Mouse (Mus musculus) hindbrain, embryonic 10.5 days (tissue): ENCODE data around the gene Adat2. TPM values are rescaled to one million over a fixed set of nuclear protein-coding genes. Genes with fewer than 3 reads are reported as not detected.

ENCODE experiments used
- DNase-seq: peaks from one replicate; pipeline ENCODE4 v3.0.0-alpha.2; 2017; ENCODE audit warnings: low spot score
- H3K27ac ChIP-seq: fragments of 300-500 bp; sonication (generic); 2 replicates; pipeline ENCODE4 v1.5.1; 2016; ENCODE audit warnings: mild to moderate bottlenecking, moderate library complexity
- H3K27me3 ChIP-seq: fragments of 300-500 bp; sonication (generic); 2 replicates; pipeline ENCODE4 v1.6.1; 2016; ENCODE audit warnings: mild to moderate bottlenecking; ENCODE audit not compliant: poor library complexity, insufficient read depth, severe bottlenecking
- H3K36me3 ChIP-seq: fragments of 300-500 bp; sonication (generic); 2 replicates; pipeline ENCODE4 v1.6.1; 2016; ENCODE audit warnings: mild to moderate bottlenecking, moderate library complexity
- H3K4me1 ChIP-seq: fragments of 300-500 bp; sonication (generic); replicated peaks from 2 replicates; pipeline ENCODE4 v1.6.1; 2016; ENCODE audit warnings: mild to moderate bottlenecking
- H3K4me3 ChIP-seq: fragments of 300-500 bp; sonication (generic); 2 replicates; pipeline ENCODE4 v1.5.1; 2016; ENCODE audit warnings: mild to moderate bottlenecking, moderate library complexity
- H3K9me3 ChIP-seq: fragments of 300-500 bp; sonication (generic); 2 replicates; pipeline ENCODE4 v1.6.1; 2016; ENCODE audit warnings: mild to moderate bottlenecking, moderate library complexity
- WGBS: fragments of 180-500 bp; shearing (Covaris S2); methylation state at CpG from one replicate; pipeline ENCODE4 v1.1.7; 2016; 5-methylcytosine and 5-hydroxymethylcytosine counted together
- polyA plus RNA-seq: library from polyadenylated mRNA; unstranded; fragments of >200 nt; fragmentation: Nextera tagmentation; extraction: Ambion mirVana; gene quantifications from 2 replicates; pipeline ENCODE4 v1.2.1, GENCODE M21; 2016

The Adat2 gene
- 4.2 and 5.3 TPM in 2 replicates for polyA plus RNA-seq

GRCm38 (mm10) chr10:13552646-13553497, at the start of gene Adat2, which contains the start of gene Pex3:
TSS of gene Adat2 (plus strand) at chr10:13552894.
TSS of gene Pex3 (minus strand) at chr10:13553142.
- peak within 1 kb of the TSS; percentile 79 for H3K4me3 ChIP-seq
- peak; percentile 91 for DNase-seq
- 1% methylated on average over 51 of the region's 51 CpGs for WGBS
- peaks cover 4% of the 10 kb centered on the region for H3K36me3 ChIP-seq
- no peaks in the 10 kb centered on the region for H3K27me3 ChIP-seq
- no peaks in the 10 kb centered on the region for H3K9me3 ChIP-seq
- peak within 1 kb of the TSS; percentile 90 for H3K27ac ChIP-seq
- peaks cover 11% of the 10 kb centered on the region; the same call in 1 of the 2 replicates for H3K4me1 ChIP-seq

DNA sequence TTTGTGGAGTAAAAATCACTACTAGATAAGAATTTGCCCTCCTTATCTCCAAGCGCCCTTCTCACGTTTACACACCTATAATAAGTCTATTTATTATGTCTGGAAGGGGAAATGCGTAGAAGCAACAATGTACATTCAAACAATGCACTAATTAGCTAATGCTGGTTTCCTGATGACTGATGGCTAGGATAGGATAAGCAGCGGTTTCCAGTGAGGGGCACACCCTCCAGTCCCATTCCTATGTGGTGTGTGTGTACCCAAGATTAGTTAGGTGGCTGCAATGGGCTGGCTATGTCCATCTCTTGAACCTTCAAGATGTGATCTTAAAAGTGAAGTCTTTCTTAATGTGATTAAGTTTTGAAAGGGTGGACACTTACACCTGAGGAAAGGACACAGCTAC, 30.8 kb upstream of the Adat2 start:
- Histone ChIP-seq H3K27me3 (no peaks in the 10 kb centered on the region), H3K27ac (no peak overlapping the region), H3K36me3 (peaks cover 2% of the 10 kb centered on the region; the same call in 1 of the 2 replicates), H3K4me3 (no peak overlapping the region), H3K4me1 (no peaks in the 10 kb centered on the region), H3K9me3 (no peaks in the 10 kb centered on the region)
- 90% methylated on average over 4 of the region's 4 CpGs for WGBS
- no peak for DNase-seq

GRCm38 (mm10) chr10:13528155-13528554, 24.5 kb upstream of the Adat2 start:
- Histone ChIP-seq H3K36me3 (peaks cover 41% of the 10 kb centered on the region), H3K4me3 (no peak overlapping the region), H3K27ac (no peak overlapping the region), H3K4me1 (no peaks in the 10 kb centered on the region), H3K27me3 (no peaks in the 10 kb centered on the region), H3K9me3 (no peaks in the 10 kb centered on the region)
- WGBS: 86% methylated on average over 4 of the region's 4 CpGs
- DNase-seq: no peak

DNA sequence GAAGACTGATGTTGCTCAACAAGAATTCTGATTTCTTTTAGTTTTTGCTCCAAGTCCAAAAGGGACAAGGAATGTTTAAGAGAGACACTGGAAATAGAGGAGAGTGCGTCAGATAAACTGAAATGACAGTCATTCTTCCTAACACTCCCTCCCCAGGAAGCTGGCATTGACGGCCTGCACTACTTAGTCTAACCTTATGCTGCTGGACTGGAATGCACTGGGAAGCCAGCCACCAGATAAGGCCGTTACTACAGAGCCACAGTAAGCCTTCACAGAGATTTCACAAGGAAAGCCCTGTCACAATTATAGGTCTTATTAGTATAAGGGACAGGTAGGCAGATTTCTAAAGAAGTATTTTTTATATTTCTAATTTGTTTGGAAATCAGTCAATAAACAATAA, 17.9 kb upstream of the Adat2 start:
- DNase-seq: no peak
- Histone ChIP-seq H3K27me3 (no peaks in the 10 kb centered on the region), H3K27ac (no peak overlapping the region), H3K9me3 (no peaks in the 10 kb centered on the region), H3K36me3 (peaks cover 58% of the 10 kb centered on the region), H3K4me1 (no peaks in the 10 kb centered on the region), H3K4me3 (no peak overlapping the region)
- WGBS: 91% methylated on average over 3 of the region's 3 CpGs

- Histone ChIP-seq H3K36me3 (peaks cover 44% of the 10 kb centered on the region), H3K27ac (no peak overlapping the region), H3K27me3 (no peaks in the 10 kb centered on the region), H3K4me3 (no peak overlapping the region), H3K4me1 (no peaks in the 10 kb centered on the region), H3K9me3 (no peaks in the 10 kb centered on the region)
- DNase-seq: no peak
- 96% methylated on average over 7 of the region's 7 CpGs for WGBS
Measured at GRCm38 (mm10) chr10:13536706-13537105, 16.0 kb upstream of the Adat2 start.

DNA sequence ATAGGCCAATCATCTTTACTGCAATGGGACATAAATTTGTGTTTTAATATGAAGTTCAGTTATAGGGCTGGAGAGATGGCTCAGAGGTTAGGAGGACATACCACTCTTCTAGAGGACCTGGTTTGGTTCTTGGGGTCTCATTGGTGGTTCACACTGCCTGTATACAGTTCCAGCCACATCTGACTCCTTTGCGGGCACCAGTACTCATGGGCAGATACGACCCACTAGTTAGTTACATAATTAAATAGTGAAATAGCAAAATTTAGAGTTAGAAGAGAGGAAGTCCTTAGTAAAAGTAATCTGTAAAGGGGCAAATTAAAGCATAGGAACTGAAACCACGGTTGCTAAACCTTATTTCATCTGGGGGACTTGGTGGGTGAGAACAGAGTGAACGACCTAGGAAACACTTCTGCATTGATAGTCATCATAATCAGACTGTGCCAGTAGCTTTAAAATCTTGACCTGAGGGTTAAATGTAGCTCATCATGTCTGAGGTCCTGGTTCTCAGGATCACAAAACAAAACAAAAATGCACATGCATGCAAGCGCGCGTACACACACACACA, 12.8 kb upstream of the Adat2 start:
- Histone ChIP-seq H3K9me3 (no peaks in the 10 kb centered on the region), H3K36me3 (peaks cover 27% of the 10 kb centered on the region), H3K4me3 (no peak overlapping the region), H3K27ac (no peak overlapping the region), H3K4me1 (no peaks in the 10 kb centered on the region), H3K27me3 (no peaks in the 10 kb centered on the region)
- DNase-seq: no peak
- WGBS: 91% methylated on average over 7 of the region's 7 CpGs

GRCm38 (mm10) chr10:13541721-13542120, 11.0 kb upstream of the Adat2 start:
- no peak overlapping the region for H3K4me3 ChIP-seq
- WGBS: 96% methylated on average over 5 of the region's 5 CpGs
- peaks cover 21% of the 10 kb centered on the region for H3K36me3 ChIP-seq
- DNase-seq: no peak
- no peak overlapping the region for H3K27ac ChIP-seq
- no peaks in the 10 kb centered on the region for H3K27me3 ChIP-seq
- no peaks in the 10 kb centered on the region for H3K9me3 ChIP-seq
- H3K4me1 ChIP-seq: no peaks in the 10 kb centered on the region

DNA sequence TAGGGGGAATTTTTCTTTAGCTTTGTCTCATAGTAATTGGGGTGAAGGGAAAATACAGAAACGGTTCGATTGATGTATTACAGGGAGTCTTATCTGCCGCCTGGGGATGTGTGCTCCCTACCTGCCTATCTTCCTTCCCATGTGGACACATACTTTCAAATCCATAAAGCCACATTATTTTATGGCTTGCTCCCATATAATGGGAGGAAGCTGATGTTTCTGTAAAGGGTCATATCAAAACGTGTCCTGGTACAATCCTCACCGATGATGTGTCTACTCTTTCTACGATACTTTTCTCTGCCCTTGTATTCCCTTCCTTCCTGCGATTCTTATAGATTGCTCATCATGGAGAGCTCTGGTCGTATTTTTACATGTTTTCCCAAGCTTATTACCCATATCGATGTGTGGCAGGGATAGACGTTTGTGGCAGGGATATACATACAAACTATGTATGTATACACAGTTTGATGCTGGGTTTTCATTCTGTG, 848 bp downstream of the Adat2 start:
- no peaks in the 10 kb centered on the region for H3K27me3 ChIP-seq
- peak overlapping the region; percentile 79 for H3K4me3 ChIP-seq
- DNase-seq: no peak
- peaks cover 4% of the 10 kb centered on the region for H3K36me3 ChIP-seq
- H3K4me1 ChIP-seq: peaks cover 11% of the 10 kb centered on the region; the same call in 1 of the 2 replicates
- no peaks in the 10 kb centered on the region for H3K9me3 ChIP-seq
- H3K27ac ChIP-seq: peak overlapping the region; percentile 90
- 37% methylated on average over 10 of the region's 10 CpGs for WGBS

GRCm38 (mm10) chr10:13554316-13554715, 1.6 kb downstream of the Adat2 start:
- Histone ChIP-seq H3K27me3 (no peaks in the 10 kb centered on the region), H3K4me1 (peaks cover 11% of the 10 kb centered on the region; the same call in 1 of the 2 replicates), H3K4me3 (no peak overlapping the region), H3K9me3 (no peaks in the 10 kb centered on the region), H3K36me3 (peaks cover 9% of the 10 kb centered on the region), H3K27ac (no peak overlapping the region)
- WGBS: 86% methylated on average over 1 of the region's 1 CpGs
- no peak for DNase-seq

- 92% methylated on average over 13 of the region's 13 CpGs for WGBS
- no peak for DNase-seq
- Histone ChIP-seq H3K4me1 (peaks cover 5% of the 10 kb centered on the region; the same call in 1 of the 2 replicates), H3K4me3 (no peak overlapping the region), H3K36me3 (peaks cover 43% of the 10 kb centered on the region), H3K9me3 (no peaks in the 10 kb centered on the region), H3K27me3 (no peaks in the 10 kb centered on the region), H3K27ac (no peak overlapping the region)
Measured at GRCm38 (mm10) chr10:13560014-13560674, 7.5 kb downstream of the Adat2 start.

DNA sequence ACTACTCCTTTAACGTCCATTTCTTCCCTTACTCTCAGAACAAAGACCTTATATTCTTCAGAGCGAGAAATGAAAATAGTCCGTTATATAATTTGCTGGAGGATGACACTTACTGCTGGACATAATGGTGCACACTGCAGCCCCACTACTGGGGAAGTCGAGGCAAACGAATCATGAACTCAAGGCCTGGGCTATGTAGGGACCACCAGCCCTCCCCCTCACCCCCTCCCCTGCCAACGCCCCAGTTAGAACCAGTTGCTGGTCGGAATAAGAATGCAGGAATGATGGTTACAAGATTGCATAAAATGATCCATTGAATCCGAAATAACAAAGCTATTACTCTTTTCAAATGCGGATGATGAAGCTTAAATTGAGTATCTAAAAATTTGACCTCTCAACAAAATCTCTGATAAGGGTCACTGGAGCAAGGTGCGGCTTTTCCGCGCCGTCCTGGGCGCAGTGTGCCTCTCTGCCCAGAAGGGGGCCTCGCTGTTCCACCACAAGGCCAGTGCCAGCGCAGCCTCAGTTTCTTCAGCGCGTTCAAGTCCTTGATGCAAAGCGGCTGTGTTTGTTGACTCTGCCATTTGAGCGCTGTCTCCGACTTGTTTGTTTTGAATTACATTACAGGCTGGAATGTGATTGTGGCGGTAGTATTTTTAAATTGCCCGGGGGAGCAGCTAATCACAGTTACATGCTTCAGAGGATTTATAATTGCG, 11.8 kb downstream of the Adat2 start:
- peak; percentile 71 for DNase-seq
- H3K4me1 ChIP-seq: peaks cover 5% of the 10 kb centered on the region; the same call in 1 of the 2 replicates
- no peak overlapping the region for H3K27ac ChIP-seq
- no peaks in the 10 kb centered on the region for H3K9me3 ChIP-seq
- peak overlapping the region; percentile 35 for H3K4me3 ChIP-seq
- H3K36me3 ChIP-seq: peaks cover 34% of the 10 kb centered on the region
- H3K27me3 ChIP-seq: peaks cover 12% of the 10 kb centered on the region
- 28% methylated on average over 24 of the region's 24 CpGs for WGBS

DNA sequence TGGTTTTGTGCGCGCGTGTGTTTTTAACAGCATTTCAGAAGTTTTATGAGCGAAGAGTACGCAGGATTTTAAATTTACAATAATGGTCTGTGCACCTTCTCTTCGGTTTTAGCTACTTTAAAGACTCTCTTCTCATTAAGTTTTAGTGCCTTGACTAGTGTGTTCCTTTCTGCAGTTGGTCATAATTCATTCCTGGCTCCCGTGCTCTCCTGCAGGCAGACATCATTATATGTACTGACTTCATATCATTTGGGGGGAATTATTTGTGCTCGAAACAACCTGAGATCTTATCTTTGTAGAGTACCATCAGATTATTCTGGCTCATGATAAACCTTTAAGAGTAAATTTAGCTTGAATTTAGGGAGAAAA, 12.4 kb downstream of the Adat2 start:
- Histone ChIP-seq H3K27me3 (peaks cover 12% of the 10 kb centered on the region), H3K4me3 (peak overlapping the region; percentile 35), H3K9me3 (no peaks in the 10 kb centered on the region), H3K4me1 (peaks cover 8% of the 10 kb centered on the region), H3K27ac (no peak overlapping the region), H3K36me3 (peaks cover 34% of the 10 kb centered on the region)
- 63% methylated on average over 8 of the region's 8 CpGs for WGBS
- DNase-seq: no peak
